Mouse (Mus musculus): Measurements from ENCODE around the gene Knop1. TPM values are rescaled to one million over a fixed set of nuclear protein-coding genes. Genes with fewer than 3 reads are reported as not detected.

Gene Knop1
- total and polyA plus RNA-seq, 3 experiments: 11.2 to 39.1 (median 23.2) TPM

DNA sequence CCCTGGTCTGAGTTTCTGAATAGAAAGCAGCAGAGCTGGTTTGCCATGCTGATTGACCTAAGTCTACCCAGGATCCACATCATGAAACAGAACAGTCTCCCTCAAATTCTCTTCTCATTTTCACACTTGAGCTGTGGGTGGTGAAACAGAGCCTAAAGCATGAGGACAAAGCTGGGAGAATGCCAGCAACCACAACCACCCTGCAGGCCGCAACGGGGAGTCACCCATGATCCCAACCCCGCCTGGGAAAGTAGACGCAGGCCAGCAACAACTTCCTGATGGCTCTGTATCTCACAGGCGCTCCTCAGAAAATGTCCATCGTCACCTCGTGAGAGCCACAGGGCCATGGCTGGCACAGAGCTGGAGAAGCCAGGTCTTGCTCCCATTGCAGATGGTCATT, 4.5 kb downstream of the Knop1 start:
- DNase-seq (ENCODE audit: low spot score): no peak
- TF ChIP-seq CTCF (IDR thresholded peaks at IDR 0.05; ENCODE audit: low read depth, low read length) (no peak), POLR2AphosphoS5 (IDR thresholded peaks at IDR 0.05; ENCODE audit: insufficient replicate concordance, low read depth, low read length) (no peak), TAL1 (conservative IDR thresholded peaks at IDR 0.05; ENCODE audit: low read depth, low read length) (no peak), GATA1 (IDR thresholded peaks at IDR 0.05; ENCODE audit: borderline replicate concordance, low read length) (no peak), GATA2 (IDR thresholded peaks at IDR 0.05; ENCODE audit: borderline replicate concordance, low read depth, low read length) (no peak)
- H3K4me1 ChIP-seq (ENCODE audit: insufficient read depth, low read depth, low read length): peaks cover 64% of the 10 kb centered on the region

DNA sequence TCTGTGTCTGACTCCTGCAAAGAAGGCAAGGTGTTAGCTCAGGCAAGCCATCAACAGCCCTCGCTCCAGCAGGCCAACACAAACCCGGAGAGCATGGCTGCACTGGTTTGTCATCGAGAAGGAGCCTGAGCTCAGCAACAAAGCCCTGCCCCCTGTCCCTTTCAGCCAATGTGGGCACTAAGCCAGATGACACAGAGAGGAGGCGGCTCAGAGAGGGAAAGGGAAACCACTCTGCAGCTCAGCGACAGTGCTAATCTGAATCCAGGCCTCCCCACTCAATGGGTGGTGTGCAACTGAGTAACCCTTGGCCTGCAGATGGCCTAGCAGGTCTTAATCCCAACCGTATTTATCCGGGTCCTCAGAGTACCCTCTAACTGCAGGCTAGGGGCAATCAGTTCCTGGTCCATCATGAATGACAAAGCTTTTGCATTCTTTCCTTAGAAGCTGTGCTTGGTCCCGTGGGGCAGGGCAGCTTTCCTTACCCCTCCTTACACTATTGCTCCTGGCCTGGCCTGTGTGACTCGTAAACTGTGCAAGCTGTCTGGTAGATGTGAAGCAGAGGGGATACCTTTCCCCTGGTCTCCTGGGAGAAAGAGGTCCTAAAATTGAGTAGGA, 5.3 kb downstream of the Knop1 start:
- ATAC-seq (ENCODE audit: extremely low read depth, insufficient number of reproducible peaks, low FRiP score, poor library complexity, severe bottlenecking) (no peak), DNase-seq (ENCODE audit: low spot score) (no peak)
- Histone ChIP-seq H3K9me3 (replicated peaks) (no peaks in the 10 kb centered on the region), H3K4me3 (ENCODE audit: low read depth, low read length) (peak overlapping the region; percentile 31; the same call in 1 of the 2 replicates), H3K4me1 (ENCODE audit: insufficient read depth, low read depth, low read length) (peaks cover 67% of the 10 kb centered on the region), H3K36me3 (replicated peaks) (peaks cover 85% of the 10 kb centered on the region), H3K27me3 (ENCODE audit: insufficient read depth, low read length) (no peaks in the 10 kb centered on the region)
- no peak for TF ChIP-seq GATA1 (IDR thresholded peaks at IDR 0.05; ENCODE audit: borderline replicate concordance, low read length)
- no peak for TF ChIP-seq CTCF (IDR thresholded peaks at IDR 0.05; ENCODE audit: low read depth, low read length)
- no peak for TF ChIP-seq GATA2 (IDR thresholded peaks at IDR 0.05; ENCODE audit: borderline replicate concordance, low read depth, low read length)
- TF ChIP-seq POLR2AphosphoS5 (IDR thresholded peaks at IDR 0.05; ENCODE audit: insufficient replicate concordance, low read depth, low read length): no peak
- no peak for TF ChIP-seq TAL1 (conservative IDR thresholded peaks at IDR 0.05; ENCODE audit: low read depth, low read length)

More for the DNA sequence above, 4.5 kb downstream of the Knop1 start:
- Histone ChIP-seq H3K36me3 (replicated peaks) (peaks cover 77% of the 10 kb centered on the region), H3K27me3 (ENCODE audit: insufficient read depth, low read length) (no peaks in the 10 kb centered on the region), H3K4me3 (ENCODE audit: low read depth, low read length) (no peak overlapping the region; the same call in 1 of the 2 replicates), H3K9me3 (replicated peaks) (no peaks in the 10 kb centered on the region)
- ATAC-seq (ENCODE audit: extremely low read depth, insufficient number of reproducible peaks, low FRiP score, poor library complexity, severe bottlenecking): no peak

DNA sequence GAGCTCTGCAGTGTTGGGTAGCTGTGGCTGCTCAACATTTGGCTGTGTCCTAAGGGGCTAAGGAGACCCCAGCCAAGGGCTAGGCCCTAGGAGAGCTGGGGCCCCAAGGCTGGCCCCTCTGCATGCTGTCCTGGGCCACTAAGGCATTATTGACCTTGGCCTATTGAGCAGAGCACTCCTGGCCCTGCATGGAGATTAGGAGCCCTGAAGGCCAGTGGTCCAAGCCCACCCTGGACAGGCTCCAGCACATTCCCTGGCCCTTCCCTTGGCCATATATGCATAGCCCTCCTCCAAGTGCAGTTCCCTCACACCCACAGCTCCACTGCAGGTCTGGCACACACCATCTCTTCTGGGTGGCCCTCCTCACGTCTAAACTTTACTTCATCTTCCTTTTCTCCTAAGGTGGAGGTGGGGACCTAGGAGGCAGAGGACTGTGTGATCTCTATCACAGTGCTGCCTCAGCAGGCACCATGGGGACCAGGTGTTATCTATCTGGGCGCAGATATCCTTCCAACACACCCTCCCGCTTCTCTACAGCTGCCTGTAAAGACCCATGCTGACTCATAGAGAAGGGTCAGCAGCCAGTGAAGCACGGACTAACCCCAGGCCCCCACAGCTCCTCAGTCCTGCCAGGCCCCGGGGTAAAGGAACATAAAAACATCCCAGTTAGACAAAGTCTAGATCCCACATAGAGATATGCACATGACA, 6.4 kb downstream of the Knop1 start:
- Histone ChIP-seq H3K4me1 (ENCODE audit: insufficient read depth, low read depth, low read length) (peaks cover 71% of the 10 kb centered on the region), H3K36me3 (replicated peaks) (peaks cover 96% of the 10 kb centered on the region), H3K27me3 (ENCODE audit: insufficient read depth, low read length) (no peaks in the 10 kb centered on the region), H3K4me3 (ENCODE audit: low read depth, low read length) (no peak overlapping the region), H3K9me3 (replicated peaks) (no peaks in the 10 kb centered on the region)
- peak; percentile 51 for ATAC-seq (ENCODE audit: extremely low read depth, insufficient number of reproducible peaks, low FRiP score, poor library complexity, severe bottlenecking)
- TF ChIP-seq TAL1 (conservative IDR thresholded peaks at IDR 0.05; ENCODE audit: low read depth, low read length) (no peak), POLR2AphosphoS5 (IDR thresholded peaks at IDR 0.05; ENCODE audit: insufficient replicate concordance, low read depth, low read length) (no peak)
- no peak for DNase-seq (ENCODE audit: low spot score)

DNA sequence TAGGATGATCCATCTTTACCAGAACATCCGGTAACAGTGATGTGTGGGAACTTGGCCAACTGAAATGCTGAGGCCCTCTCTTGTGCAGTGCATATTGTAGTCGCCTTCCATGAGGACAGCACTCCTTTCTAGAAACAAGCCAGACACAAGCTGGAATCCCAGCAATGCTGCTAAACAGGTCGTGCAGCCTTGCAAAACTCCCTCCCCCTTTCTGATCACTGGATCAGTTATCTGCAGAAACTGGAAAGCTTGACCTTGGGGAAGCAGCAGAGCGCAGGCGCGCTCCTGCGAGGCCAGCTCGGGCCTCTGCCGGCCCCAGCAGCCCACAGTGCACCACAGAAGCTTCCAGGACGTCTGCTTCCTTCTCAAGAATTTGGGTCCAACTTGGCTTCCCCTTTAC, 7.3 kb downstream of the Knop1 start:
- no peak for DNase-seq (ENCODE audit: low spot score)

DNA sequence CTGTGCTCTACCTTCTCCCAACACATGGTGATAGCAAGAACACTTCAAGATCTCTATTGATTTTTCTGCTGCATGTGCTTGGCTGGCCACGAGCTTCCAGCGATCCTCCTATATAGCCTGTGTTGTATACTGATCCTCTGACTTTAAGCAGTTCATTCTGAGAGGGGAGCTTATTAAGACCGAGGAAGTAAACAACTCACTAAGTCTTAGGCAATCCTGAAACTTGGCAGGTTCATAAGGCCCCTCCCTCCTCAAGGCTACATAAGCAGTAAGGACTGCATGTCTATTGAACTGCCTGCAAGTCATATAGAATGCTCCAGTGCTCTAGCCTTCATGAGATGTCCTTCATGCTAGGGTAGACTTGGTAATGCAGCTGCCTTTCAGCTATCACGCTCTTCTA, 9.7 kb downstream of the Knop1 start:
- Histone ChIP-seq H3K9me3 (replicated peaks) (no peaks in the 10 kb centered on the region), H3K4me3 (ENCODE audit: low read depth, low read length) (no peak overlapping the region), H3K27me3 (ENCODE audit: insufficient read depth, low read length) (no peaks in the 10 kb centered on the region), H3K4me1 (ENCODE audit: insufficient read depth, low read depth, low read length) (peaks cover 40% of the 10 kb centered on the region), H3K36me3 (replicated peaks) (peaks cover 99% of the 10 kb centered on the region)
- ATAC-seq (ENCODE audit: extremely low read depth, insufficient number of reproducible peaks, low FRiP score, poor library complexity, severe bottlenecking) (no peak), DNase-seq (ENCODE audit: low spot score) (no peak)
- TF ChIP-seq POLR2AphosphoS5 (IDR thresholded peaks at IDR 0.05; ENCODE audit: insufficient replicate concordance, low read depth, low read length): no peak
- no peak for TF ChIP-seq TAL1 (conservative IDR thresholded peaks at IDR 0.05; ENCODE audit: low read depth, low read length)
- no peak for TF ChIP-seq GATA2 (IDR thresholded peaks at IDR 0.05; ENCODE audit: borderline replicate concordance, low read depth, low read length)
- TF ChIP-seq GATA1 (IDR thresholded peaks at IDR 0.05; ENCODE audit: borderline replicate concordance, low read length): no peak
- TF ChIP-seq CTCF (IDR thresholded peaks at IDR 0.05; ENCODE audit: low read depth, low read length): no peak

More for the DNA sequence above, 7.3 kb downstream of the Knop1 start:
- Histone ChIP-seq H3K4me3 (ENCODE audit: low read depth, low read length) (no peak overlapping the region), H3K36me3 (replicated peaks) (peaks cover 99% of the 10 kb centered on the region), H3K4me1 (ENCODE audit: insufficient read depth, low read depth, low read length) (peaks cover 62% of the 10 kb centered on the region), H3K9me3 (replicated peaks) (no peaks in the 10 kb centered on the region), H3K27me3 (ENCODE audit: insufficient read depth, low read length) (no peaks in the 10 kb centered on the region)
- no peak for TF ChIP-seq POLR2AphosphoS5 (IDR thresholded peaks at IDR 0.05; ENCODE audit: insufficient replicate concordance, low read depth, low read length)
- no peak for TF ChIP-seq GATA1 (IDR thresholded peaks at IDR 0.05; ENCODE audit: borderline replicate concordance, low read length)
- TF ChIP-seq GATA2 (IDR thresholded peaks at IDR 0.05; ENCODE audit: borderline replicate concordance, low read depth, low read length): no peak
- no peak for TF ChIP-seq TAL1 (conservative IDR thresholded peaks at IDR 0.05; ENCODE audit: low read depth, low read length)
- TF ChIP-seq CTCF (IDR thresholded peaks at IDR 0.05; ENCODE audit: low read depth, low read length): no peak
- ATAC-seq (ENCODE audit: extremely low read depth, insufficient number of reproducible peaks, low FRiP score, poor library complexity, severe bottlenecking): no peak

DNA sequence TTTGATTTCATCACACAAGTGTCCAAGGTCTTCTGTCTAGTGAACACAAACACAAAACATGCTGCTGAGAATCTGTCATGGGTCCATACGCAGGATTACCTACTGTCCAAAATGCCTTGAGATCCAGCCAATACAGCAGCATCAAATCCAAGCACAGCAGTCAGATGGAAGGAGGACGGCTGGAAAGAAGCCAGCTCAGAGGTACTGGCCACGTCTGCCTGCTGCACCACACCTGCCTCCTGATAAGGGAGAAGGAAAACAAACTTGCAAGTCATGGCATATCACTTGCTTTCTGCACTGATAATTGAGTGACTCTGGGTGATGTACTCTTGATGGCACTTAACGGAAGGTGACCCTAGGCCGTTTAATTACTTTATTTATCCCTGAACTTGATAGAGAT, 10.9 kb downstream of the Knop1 start:
- TF ChIP-seq GATA2 (IDR thresholded peaks at IDR 0.05; ENCODE audit: borderline replicate concordance, low read depth, low read length) (no peak), CTCF (IDR thresholded peaks at IDR 0.05; ENCODE audit: low read depth, low read length) (no peak), TAL1 (conservative IDR thresholded peaks at IDR 0.05; ENCODE audit: low read depth, low read length) (no peak), POLR2AphosphoS5 (IDR thresholded peaks at IDR 0.05; ENCODE audit: insufficient replicate concordance, low read depth, low read length) (no peak), GATA1 (IDR thresholded peaks at IDR 0.05; ENCODE audit: borderline replicate concordance, low read length) (no peak)
- H3K4me3 ChIP-seq (ENCODE audit: low read depth, low read length): no peak overlapping the region
- H3K36me3 ChIP-seq (replicated peaks): peaks cover 99% of the 10 kb centered on the region
- no peak for ATAC-seq (ENCODE audit: extremely low read depth, insufficient number of reproducible peaks, low FRiP score, poor library complexity, severe bottlenecking)
- H3K9me3 ChIP-seq (replicated peaks): no peaks in the 10 kb centered on the region
- no peaks in the 10 kb centered on the region for H3K27me3 ChIP-seq (ENCODE audit: insufficient read depth, low read length)
- no peak for DNase-seq (ENCODE audit: low spot score)
- peaks cover 28% of the 10 kb centered on the region for H3K4me1 ChIP-seq (ENCODE audit: insufficient read depth, low read depth, low read length)
